Mouse (Mus musculus) forebrain, postnatal 0 days (tissue): Measurements from ENCODE around the gene Cyth2. TPM values are rescaled to one million over a fixed set of nuclear protein-coding genes. Genes with fewer than 3 reads are reported as not detected.

ENCODE experiments used
- ATAC-seq: fragments of 200-750 bp; cut with Nextera tagmentation; 2 replicates; pipeline ENCODE4 v1.8.0; 2017; ENCODE audit warnings: mild to moderate bottlenecking, moderate library complexity
- DNase-seq: peaks from one replicate; pipeline ENCODE4 v3.0.0-alpha.2; 2015
- H3K27ac ChIP-seq: fragments of 300-500 bp; sonication (generic); 2 replicates; pipeline ENCODE4 v1.5.1; 2014; ENCODE audit warnings: low read depth, mild to moderate bottlenecking, antibody characterized with exemption, low read length, moderate library complexity, mixed read lengths
- H3K27me3 ChIP-seq: fragments of 300-500 bp; sonication (generic); 2 replicates; pipeline ENCODE4 v1.6.1; 2014; ENCODE audit warnings: mild to moderate bottlenecking, low read length, mixed read lengths; ENCODE audit not compliant: insufficient read depth
- H3K36me3 ChIP-seq: fragments of 300-500 bp; sonication (generic); 2 replicates; pipeline ENCODE4 v1.6.1; 2014; ENCODE audit warnings: mild to moderate bottlenecking, moderate library complexity; ENCODE audit not compliant: insufficient read depth
- H3K4me1 ChIP-seq: fragments of 300-500 bp; sonication (generic); 2 replicates; pipeline ENCODE4 v1.6.1; 2014; ENCODE audit warnings: antibody characterized with exemption; ENCODE audit not compliant: insufficient read depth
- H3K4me2 ChIP-seq: fragments of 300-500 bp; sonication (generic); 2 replicates; pipeline ENCODE4 v1.6.1; 2014; ENCODE audit warnings: low read depth, mild to moderate bottlenecking, moderate library complexity
- H3K4me3 ChIP-seq: fragments of 300-500 bp; sonication (generic); 2 replicates; pipeline ENCODE4 v1.5.1; 2014; ENCODE audit warnings: low read depth, low read length, mixed read lengths
- H3K9ac ChIP-seq: fragments of 300-500 bp; sonication (generic); 2 replicates; pipeline ENCODE4 v1.6.1; 2014; ENCODE audit warnings: mild to moderate bottlenecking
- H3K9me3 ChIP-seq: fragments of 300-500 bp; sonication (generic); 2 replicates; pipeline ENCODE4 v1.6.1; 2016; ENCODE audit warnings: low read length
- CTCF ChIP-seq: sonication (generic); IDR thresholded peaks from 2 replicates; pipeline ENCODE4 v1.5.1; 2016; ENCODE audit warnings: antibody characterized with exemption, control low read depth, low read depth
- WGBS: fragments of 180-500 bp; shearing (Covaris S2); extraction: QIAGEN DNeasy Blood & Tissue Kit; methylation state at CpG from one replicate; pipeline ENCODE4 v1.1.7; 2014; 5-methylcytosine and 5-hydroxymethylcytosine counted together
- polyA plus RNA-seq: library from polyadenylated mRNA; unstranded; fragments of >200 nt; fragmentation: Nextera tagmentation; extraction: Ambion mirVana; gene quantifications from 2 replicates; pipeline ENCODE4 v1.2.1, GENCODE M21; 2015
- total RNA-seq: library from RNA; depleted of rRNA; stranded (reverse); fragments of >200 nt; gene quantifications from 2 replicates; pipeline ENCODE4 v1.2.3, GENCODE M21; 2014

Gene Cyth2
- total and polyA plus RNA-seq, 2 experiments from 2014 or later: 253 to 282 TPM

- Histone ChIP-seq H3K27me3 (no peaks in the 10 kb centered on the region), H3K9ac (no peak overlapping the region), H3K27ac (no peak overlapping the region), H3K9me3 (no peaks in the 10 kb centered on the region), H3K4me1 (no peaks in the 10 kb centered on the region), H3K4me2 (no peak overlapping the region), H3K4me3 (no peak overlapping the region), H3K36me3 (no peaks in the 10 kb centered on the region; the same call in 1 of the 2 replicates)
- no peak for ATAC-seq
- 7% methylated on average over 6 of the region's 6 CpGs for WGBS
- DNase-seq: no peak
- TF ChIP-seq CTCF: no peak
Observed at GRCm38 (mm10) chr7:45848447-45849027, 34.2 kb upstream of the Cyth2 start.

- Histone ChIP-seq H3K27ac (no peak overlapping the region), H3K9ac (no peak overlapping the region), H3K27me3 (no peaks in the 10 kb centered on the region; the same call in 1 of the 2 replicates), H3K4me3 (no peak overlapping the region), H3K9me3 (no peaks in the 10 kb centered on the region), H3K36me3 (no peaks in the 10 kb centered on the region), H3K4me1 (no peaks in the 10 kb centered on the region), H3K4me2 (no peak overlapping the region)
- 88% methylated on average over 10 of the region's 10 CpGs for WGBS
- ATAC-seq (no peak), DNase-seq (no peak)
- TF ChIP-seq CTCF: no peak
Observed at GRCm38 (mm10) chr7:45842950-45843744, 28.8 kb upstream of the Cyth2 start.

GRCm38 (mm10) chr7:45833924-45834323 lies 19.5 kb upstream of the Cyth2 start:
- Histone ChIP-seq H3K4me1 (no peaks in the 10 kb centered on the region), H3K9ac (0 out of 2 replicates have a peak overlapping the region, but pooled peaks have one; percentile 14), H3K4me3 (peak overlapping the region; percentile 32), H3K4me2 (peak overlapping the region; percentile 37), H3K9me3 (no peaks in the 10 kb centered on the region), H3K36me3 (no peaks in the 10 kb centered on the region), H3K27me3 (peaks cover 42% of the 10 kb centered on the region), H3K27ac (no peak overlapping the region)
- 9% methylated on average over 28 of the region's 31 CpGs for WGBS
- DNase-seq: no peak
- no peak for ATAC-seq
- TF ChIP-seq CTCF: no peak

GRCm38 (mm10) chr7:45833148-45833790 lies 18.9 kb upstream of the Cyth2 start:
- Histone ChIP-seq H3K9me3 (no peaks in the 10 kb centered on the region), H3K4me2 (peak overlapping the region; percentile 37), H3K9ac (peak overlapping the region; percentile 14; the same call in 1 of the 2 replicates), H3K27me3 (peaks cover 42% of the 10 kb centered on the region), H3K36me3 (peaks cover 6% of the 10 kb centered on the region), H3K4me3 (peak overlapping the region; percentile 32), H3K4me1 (no peaks in the 10 kb centered on the region), H3K27ac (no peak overlapping the region)
- no peak for ATAC-seq
- WGBS: 3% methylated on average over 53 of the region's 86 CpGs
- DNase-seq: peak; percentile 9
- no peak for TF ChIP-seq CTCF

- Histone ChIP-seq H3K27me3 (peaks cover 42% of the 10 kb centered on the region), H3K4me2 (peak overlapping the region; percentile 37)
- no peak for TF ChIP-seq CTCF
Observed at GRCm38 (mm10) chr7:45832428-45832827, 18.0 kb upstream of the Cyth2 start.

GRCm38 (mm10) chr7:45831128-45831525 lies 16.7 kb upstream of the Cyth2 start:
- Histone ChIP-seq H3K27me3 (peaks cover 42% of the 10 kb centered on the region), H3K9ac (peak overlapping the region; percentile 51), H3K36me3 (peaks cover 27% of the 10 kb centered on the region), H3K4me1 (no peaks in the 10 kb centered on the region), H3K4me3 (peak overlapping the region; percentile 88), H3K4me2 (peak overlapping the region; percentile 84), H3K9me3 (no peaks in the 10 kb centered on the region), H3K27ac (peak overlapping the region; percentile 70; the same call in 1 of the 2 replicates)
- DNase-seq: no peak
- 20% methylated on average over 5 of the region's 5 CpGs for WGBS
- no peak for TF ChIP-seq CTCF
- ATAC-seq: peak; percentile 12

More at GRCm38 (mm10) chr7:45832428-45832827, 18.0 kb upstream of the Cyth2 start:
- 12% methylated on average over 30 of the region's 30 CpGs for WGBS
- H3K27ac ChIP-seq: no peak overlapping the region
- H3K9ac ChIP-seq: no peak overlapping the region
- no peaks in the 10 kb centered on the region for H3K9me3 ChIP-seq
- ATAC-seq (no peak), DNase-seq (no peak)
- H3K36me3 ChIP-seq: peaks cover 14% of the 10 kb centered on the region
- H3K4me1 ChIP-seq: no peaks in the 10 kb centered on the region
- H3K4me3 ChIP-seq: peak overlapping the region; percentile 32
